Mouse (Mus musculus): ENCODE results near the gene F830045P16Rik. TPM values are rescaled to one million over a fixed set of nuclear protein-coding genes. Genes with fewer than 3 reads are reported as not detected.
A peak's percentile ranks its signal among the peaks of the same experiment; 100 is the strongest.
"Not testable (repeated sequence)": the region's sequence is repeated elsewhere in the genome, so short reads cannot be mapped to it uniquely, and the experiment has no call there.

The F830045P16Rik gene
- polyA plus RNA-seq, 1 experiment: 0.12 TPM

GRCm38 (mm10) chr2:129514401-129514667 is 22.1 kb downstream of the F830045P16Rik start:
- Histone ChIP-seq H3K4me1 (replicated peaks; ENCODE audit: control insufficient read depth, insufficient read depth, low read length) (no peaks in the 10 kb centered on the region), H3K27ac (ENCODE audit: control insufficient read depth, insufficient read depth, low read length) (no peak overlapping the region), H3K27me3 (ENCODE audit: control insufficient read depth, insufficient read depth, low read length) (no peaks in the 10 kb centered on the region), H3K4me3 (ENCODE audit: control insufficient read depth, insufficient read depth, low read length) (no peak overlapping the region), H3K36me3 (ENCODE audit: control insufficient read depth, insufficient read depth, low read length) (no peaks in the 10 kb centered on the region)
- DNase-seq: no peak
- TF ChIP-seq POLR2A (IDR thresholded peaks at IDR 0.05; ENCODE audit: control insufficient read depth, extremely low read depth, insufficient read depth, low read length, poor library complexity) (no peak), CTCF (IDR thresholded peaks at IDR 0.05; ENCODE audit: borderline replicate concordance, control insufficient read depth, extremely low read depth, insufficient read depth, low read length, poor library complexity) (no peak)

- Histone ChIP-seq H3K27me3 (ENCODE audit: control insufficient read depth, insufficient read depth, low read length) (no peaks in the 10 kb centered on the region), H3K27ac (ENCODE audit: control insufficient read depth, insufficient read depth, low read length) (no peak overlapping the region), H3K36me3 (ENCODE audit: control insufficient read depth, insufficient read depth, low read length) (no peaks in the 10 kb centered on the region), H3K4me1 (replicated peaks; ENCODE audit: control insufficient read depth, insufficient read depth, low read length) (no peaks in the 10 kb centered on the region), H3K4me3 (ENCODE audit: control insufficient read depth, insufficient read depth, low read length) (no peak overlapping the region)
- no peak for DNase-seq
- WGBS: 61% methylated on average over 6 of the region's 6 CpGs
- TF ChIP-seq POLR2A (IDR thresholded peaks at IDR 0.05; ENCODE audit: control insufficient read depth, extremely low read depth, insufficient read depth, low read length, poor library complexity) (no peak), CTCF (IDR thresholded peaks at IDR 0.05; ENCODE audit: borderline replicate concordance, control insufficient read depth, extremely low read depth, insufficient read depth, low read length, poor library complexity) (no peak)
Measured at GRCm38 (mm10) chr2:129513546-129514400, 22.6 kb downstream of the F830045P16Rik start.

DNA sequence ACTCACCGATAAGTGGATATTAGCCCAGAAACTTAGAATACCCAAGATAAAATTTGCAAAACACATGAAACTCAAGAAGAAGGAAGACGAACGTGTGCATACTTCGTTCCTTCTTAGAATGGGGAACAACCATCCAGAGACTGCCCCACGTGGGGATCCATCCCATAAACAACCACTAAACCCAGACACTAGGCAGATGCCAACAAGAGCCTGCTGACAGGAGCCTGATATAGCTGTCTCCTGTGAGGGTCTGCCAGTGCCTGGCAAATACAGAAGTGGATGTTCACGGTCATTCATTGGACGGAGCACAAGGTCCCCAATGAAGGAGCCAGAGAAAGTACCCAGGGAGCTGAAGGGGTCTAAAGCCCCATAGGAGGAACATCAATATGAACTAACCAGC is 24.3 kb downstream of the F830045P16Rik start:
- H3K36me3 ChIP-seq (ENCODE audit: control insufficient read depth, insufficient read depth, low read length); H3K27ac ChIP-seq (ENCODE audit: control insufficient read depth, insufficient read depth, low read length); H3K4me3 ChIP-seq (ENCODE audit: control insufficient read depth, insufficient read depth, low read length); DNase-seq; H3K4me1 ChIP-seq (replicated peaks; ENCODE audit: control insufficient read depth, insufficient read depth, low read length); H3K27me3 ChIP-seq (ENCODE audit: control insufficient read depth, insufficient read depth, low read length): not testable (repeated sequence)
- 68% methylated on average over 7 of the region's 7 CpGs for WGBS

DNA sequence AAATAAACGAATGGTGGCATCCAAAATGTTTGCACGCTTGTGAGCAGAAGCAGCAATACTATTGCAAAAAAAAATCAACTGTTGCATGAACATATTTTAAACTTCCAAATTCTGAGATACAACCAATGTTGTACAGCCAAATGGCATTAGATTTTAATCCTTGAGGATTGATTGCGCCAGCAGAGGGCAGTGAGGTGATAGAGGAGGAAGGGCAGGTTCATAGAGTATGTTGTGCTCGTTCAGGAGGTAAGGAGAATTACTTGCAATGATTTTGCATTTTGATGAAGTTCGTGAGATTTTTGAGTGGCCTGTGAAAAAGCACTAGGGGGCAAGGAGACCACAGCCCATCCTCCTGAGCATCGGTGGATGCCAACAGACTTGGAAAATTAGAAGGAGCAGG is 33.8 kb downstream of the F830045P16Rik start:
- no peaks in the 10 kb centered on the region for H3K27me3 ChIP-seq (ENCODE audit: control insufficient read depth, insufficient read depth, low read length)
- no peaks in the 10 kb centered on the region for H3K4me1 ChIP-seq (replicated peaks; ENCODE audit: control insufficient read depth, insufficient read depth, low read length)
- no peak overlapping the region for H3K27ac ChIP-seq (ENCODE audit: control insufficient read depth, insufficient read depth, low read length)
- 24% methylated on average over 6 of the region's 6 CpGs for WGBS
- no peak overlapping the region for H3K4me3 ChIP-seq (ENCODE audit: control insufficient read depth, insufficient read depth, low read length)
- DNase-seq: peak; percentile 10
- no peaks in the 10 kb centered on the region for H3K36me3 ChIP-seq (ENCODE audit: control insufficient read depth, insufficient read depth, low read length)
- TF ChIP-seq CTCF (IDR thresholded peaks at IDR 0.05; ENCODE audit: borderline replicate concordance, control insufficient read depth, extremely low read depth, insufficient read depth, low read length, poor library complexity) (no peak), POLR2A (IDR thresholded peaks at IDR 0.05; ENCODE audit: control insufficient read depth, extremely low read depth, insufficient read depth, low read length, poor library complexity) (no peak)

DNA sequence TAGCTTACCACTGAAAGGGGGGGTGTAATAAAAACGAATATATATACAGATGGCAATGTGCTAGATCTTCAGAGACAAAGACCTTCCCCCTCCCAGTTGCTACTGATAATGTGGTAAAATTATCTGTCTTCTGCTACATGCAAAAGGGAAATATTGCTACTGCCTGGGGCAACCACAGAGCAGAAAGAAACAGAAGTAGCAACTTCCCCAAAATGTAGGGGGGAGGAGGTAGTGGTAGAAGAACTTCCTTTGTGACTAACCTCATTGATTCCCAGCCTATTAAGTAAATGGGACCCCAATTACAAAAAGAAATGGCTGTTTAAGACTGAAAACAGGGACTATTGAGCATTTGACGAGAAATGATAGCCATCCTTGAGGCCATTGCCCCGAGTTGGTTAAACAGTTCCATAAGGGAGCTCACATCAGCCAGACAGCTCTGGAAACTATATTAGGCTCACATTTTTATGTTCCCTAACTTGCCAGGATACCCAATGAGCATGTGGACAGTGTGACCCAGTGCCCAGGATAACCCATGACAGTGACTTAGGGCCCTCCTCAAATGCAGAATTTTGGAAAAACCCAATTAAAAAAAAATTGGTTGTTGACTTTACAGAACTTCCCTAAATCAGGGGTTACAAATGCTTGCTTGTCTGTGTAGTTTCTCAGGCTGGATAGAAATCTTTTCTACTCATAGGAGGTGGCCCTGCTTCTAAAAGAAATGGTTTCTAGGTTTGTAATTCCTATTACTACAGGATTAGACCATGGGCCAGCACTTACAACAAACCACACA is 46.7 kb downstream of the F830045P16Rik start:
- DNase-seq: no peak
- 0% methylated on average over 3 of the region's 3 CpGs for WGBS
- TF ChIP-seq POLR2A (IDR thresholded peaks at IDR 0.05; ENCODE audit: control insufficient read depth, extremely low read depth, insufficient read depth, low read length, poor library complexity) (no peak), CTCF (IDR thresholded peaks at IDR 0.05; ENCODE audit: borderline replicate concordance, control insufficient read depth, extremely low read depth, insufficient read depth, low read length, poor library complexity) (no peak)
- H3K27me3 ChIP-seq (ENCODE audit: control insufficient read depth, insufficient read depth, low read length): no peaks in the 10 kb centered on the region
- no peak overlapping the region for H3K4me3 ChIP-seq (ENCODE audit: control insufficient read depth, insufficient read depth, low read length)
- H3K36me3 ChIP-seq (ENCODE audit: control insufficient read depth, insufficient read depth, low read length): no peaks in the 10 kb centered on the region
- H3K4me1 ChIP-seq (replicated peaks; ENCODE audit: control insufficient read depth, insufficient read depth, low read length): no peaks in the 10 kb centered on the region
- H3K27ac ChIP-seq (ENCODE audit: control insufficient read depth, insufficient read depth, low read length): no peak overlapping the region

GRCm38 (mm10) chr2:129483150-129483549 is 53.3 kb downstream of the F830045P16Rik start:
- TF ChIP-seq CTCF (IDR thresholded peaks at IDR 0.05; ENCODE audit: borderline replicate concordance, control insufficient read depth, extremely low read depth, insufficient read depth, low read length, poor library complexity) (no peak), POLR2A (IDR thresholded peaks at IDR 0.05; ENCODE audit: control insufficient read depth, extremely low read depth, insufficient read depth, low read length, poor library complexity) (no peak)
- no peaks in the 10 kb centered on the region for H3K4me1 ChIP-seq (replicated peaks; ENCODE audit: control insufficient read depth, insufficient read depth, low read length)
- 9% methylated on average over 3 of the region's 3 CpGs for WGBS
- DNase-seq: no peak
- no peak overlapping the region for H3K27ac ChIP-seq (ENCODE audit: control insufficient read depth, insufficient read depth, low read length)
- no peaks in the 10 kb centered on the region for H3K27me3 ChIP-seq (ENCODE audit: control insufficient read depth, insufficient read depth, low read length)
- no peak overlapping the region for H3K4me3 ChIP-seq (ENCODE audit: control insufficient read depth, insufficient read depth, low read length)
- H3K36me3 ChIP-seq (ENCODE audit: control insufficient read depth, insufficient read depth, low read length): no peaks in the 10 kb centered on the region

Data from thymus, adult 2 months (tissue).